Mouse (Mus musculus): ENCODE results near the gene Itgae. TPM values are rescaled to one million over a fixed set of nuclear protein-coding genes. Genes with fewer than 3 reads are reported as not detected.

The Itgae gene
- total and polyA plus RNA-seq, 3 experiments: 0.17 to 0.26 (median 0.21) TPM

DNA sequence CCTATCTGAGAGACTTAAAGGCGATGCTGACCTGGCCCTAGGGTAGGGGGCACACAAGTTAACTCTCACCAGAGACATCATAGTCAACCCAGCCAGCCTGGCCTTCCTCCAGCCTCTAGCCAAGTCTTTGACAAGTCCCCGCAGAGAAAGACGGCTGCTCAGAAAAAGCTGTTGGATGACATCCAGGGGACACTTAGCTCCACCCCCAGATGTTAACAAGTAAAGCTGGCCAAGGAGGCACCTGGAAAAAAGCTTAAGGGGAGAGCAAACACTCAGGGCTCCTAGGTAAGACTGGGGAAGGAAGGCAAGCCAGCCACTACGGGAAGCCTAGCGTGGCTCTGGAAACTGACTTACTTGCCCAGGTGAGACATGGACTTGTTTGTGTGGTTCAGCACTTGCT is 81.8 kb downstream of the Itgae start:
- H3K4me3 ChIP-seq (replicated peaks in 1 of 3; ENCODE audit: low read depth in 2 of 3, low read length in 2 of 3, poor library complexity in 1 of 3): no peak overlapping the region
- dilution Hi-C loops (cut with MboI; ENCODE audit: extremely low pct_ligation_motif_present, extremely low pct_unique_long_range_greater_than_20kb, low sequenced_read_pairs): no loop called here

DNA sequence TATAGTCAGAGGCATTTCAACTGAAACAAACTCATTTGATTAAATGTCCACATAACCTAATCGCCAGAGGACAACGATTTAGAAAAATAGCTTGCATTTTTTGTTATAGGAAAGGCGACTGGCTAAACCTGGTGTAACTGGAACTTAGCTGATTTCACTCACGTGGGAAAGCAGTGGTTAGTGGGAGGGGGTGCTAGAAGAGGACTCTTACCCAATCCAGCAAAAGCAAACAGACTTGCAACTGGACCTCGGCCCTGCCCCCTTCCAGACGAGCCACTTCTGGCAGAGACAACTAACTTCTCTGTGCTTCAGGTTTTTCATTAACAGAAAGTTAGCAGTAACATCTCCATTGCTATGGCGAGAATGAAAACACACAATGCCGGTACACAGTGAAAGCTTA is 85.2 kb downstream of the Itgae start:
- no peak overlapping the region for H3K27ac ChIP-seq (ENCODE audit: insufficient read depth, low read depth)
- DNase-seq (ENCODE audit: extremely low read depth): peak; percentile 39

More for the DNA sequence above, 81.8 kb downstream of the Itgae start:
- Histone ChIP-seq H3K4me1 (ENCODE audit: control insufficient read depth in 1 of 2, insufficient read depth in 2 of 2) (peaks cover 0 to 36% of the 10 kb centered on the region in 2 experiments; a peak in 2 of 4 replicates), H3K9me3 (replicated peaks; ENCODE audit: low read length) (no peaks in the 10 kb centered on the region), H3K79me2 (replicated peaks; ENCODE audit: control insufficient read depth, extremely low read depth, insufficient read depth, poor library complexity, severe bottlenecking) (peaks cover 27% of the 10 kb centered on the region), H3K9ac (ENCODE audit: insufficient read depth, low read depth) (no peak overlapping the region), H3K27ac (ENCODE audit: insufficient read depth, low read depth) (no peak overlapping the region), H3K36me3 (replicated peaks in 1 of 2; ENCODE audit: control insufficient read depth in 1 of 2, insufficient read depth in 1 of 2, low read length in 1 of 2) (peaks cover 16 to 76% of the 10 kb centered on the region in 2 experiments), H3K4me2 (ENCODE audit: insufficient read depth, low read depth, poor library complexity, severe bottlenecking) (no peak overlapping the region), H3K27me3 (replicated peaks) (peaks cover under 1% of the 10 kb centered on the region)
- no peak for DNase-seq (ENCODE audit: extremely low read depth)
- in situ Hi-C loops (cut with MboI; ENCODE audit: low pct_ligation_motif_present, low pct_unique_long_range_greater_than_20kb, low sequenced_read_pairs): no loop called here
- no peak for TF ChIP-seq USF2 (conservative IDR thresholded peaks at IDR 0.05; ENCODE audit: low read depth, low read length)
- no peak for TF ChIP-seq MXI1 (IDR thresholded peaks at IDR 0.05; ENCODE audit: low read depth, low read length)
- TF ChIP-seq PAX5 (IDR thresholded peaks at IDR 0.05; ENCODE audit: low read length): no peak

DNA sequence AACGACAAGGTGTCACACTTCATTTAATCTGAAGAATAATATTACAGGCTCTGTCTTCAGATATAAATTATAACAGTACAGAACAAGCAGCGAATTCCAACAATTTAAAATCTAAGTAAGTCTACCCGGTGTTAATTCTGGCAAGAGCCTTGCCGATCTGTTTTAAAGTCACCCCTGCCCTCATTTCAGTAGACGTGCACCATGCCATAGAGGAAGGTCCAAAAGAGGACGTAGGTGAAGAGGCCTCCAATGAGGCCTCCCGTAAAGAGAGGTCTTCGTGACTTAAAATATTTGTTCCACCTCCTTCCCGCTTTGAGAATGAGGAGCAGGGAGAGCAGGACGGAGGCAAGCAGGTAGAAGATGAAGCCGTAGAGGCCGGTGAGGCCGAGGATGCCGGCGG is 85.8 kb downstream of the Itgae start:
- Histone ChIP-seq H3K36me3 (replicated peaks in 1 of 2; ENCODE audit: control insufficient read depth in 1 of 2, insufficient read depth in 1 of 2, low read length in 1 of 2) (peaks cover 10 to 41% of the 10 kb centered on the region in 2 experiments), H3K4me2 (ENCODE audit: insufficient read depth, low read depth, poor library complexity, severe bottlenecking) (peak overlapping the region; percentile 84), H3K79me2 (replicated peaks; ENCODE audit: control insufficient read depth, extremely low read depth, insufficient read depth, poor library complexity, severe bottlenecking) (peaks cover 27% of the 10 kb centered on the region), H3K9me3 (replicated peaks; ENCODE audit: low read length) (no peaks in the 10 kb centered on the region), H3K4me1 (ENCODE audit: control insufficient read depth in 1 of 2, insufficient read depth in 2 of 2) (peaks cover 0 to 38% of the 10 kb centered on the region in 2 experiments; a peak in 2 of 4 replicates), H3K27me3 (replicated peaks) (peaks cover 30% of the 10 kb centered on the region), H3K27ac (ENCODE audit: insufficient read depth, low read depth) (peak overlapping the region; percentile 53), H3K9ac (ENCODE audit: insufficient read depth, low read depth) (peak overlapping the region; percentile 89), H3K4me3 (replicated peaks in 1 of 3; ENCODE audit: low read depth in 2 of 3, low read length in 2 of 3, poor library complexity in 1 of 3) (peak overlapping the region; percentile 70 to 94 (median 89))
- peak; percentile 39 for DNase-seq (ENCODE audit: extremely low read depth)
- dilution Hi-C loops (cut with MboI; ENCODE audit: extremely low pct_ligation_motif_present, extremely low pct_unique_long_range_greater_than_20kb, low sequenced_read_pairs) (no loop called here), in situ Hi-C loops (cut with MboI; ENCODE audit: low pct_ligation_motif_present, low pct_unique_long_range_greater_than_20kb, low sequenced_read_pairs) (no loop called here)
- TF ChIP-seq UBTF (IDR thresholded peaks at IDR 0.05; ENCODE audit: low read depth, low read length): no peak
- TF ChIP-seq SIN3A (IDR thresholded peaks at IDR 0.05; ENCODE audit: low read length): no peak
- TF ChIP-seq MYC (IDR thresholded peaks at IDR 0.05; ENCODE audit: low read depth, low read length): no peak
- no peak for TF ChIP-seq MAFK (IDR thresholded peaks at IDR 0.05; ENCODE audit: insufficient replicate concordance, low read length)

More for the DNA sequence above, 85.2 kb downstream of the Itgae start:
- peak overlapping the region; percentile 84 for H3K4me2 ChIP-seq (ENCODE audit: insufficient read depth, low read depth, poor library complexity, severe bottlenecking)
- peak overlapping the region; percentile 70 to 94 (median 89) for H3K4me3 ChIP-seq (replicated peaks in 1 of 3; ENCODE audit: low read depth in 2 of 3, low read length in 2 of 3, poor library complexity in 1 of 3)
- peaks cover 15 to 46% of the 10 kb centered on the region in 2 experiments for H3K36me3 ChIP-seq (replicated peaks in 1 of 2; ENCODE audit: control insufficient read depth in 1 of 2, insufficient read depth in 1 of 2, low read length in 1 of 2)
- H3K79me2 ChIP-seq (replicated peaks; ENCODE audit: control insufficient read depth, extremely low read depth, insufficient read depth, poor library complexity, severe bottlenecking): peaks cover 27% of the 10 kb centered on the region
- dilution Hi-C loops (cut with MboI; ENCODE audit: extremely low pct_ligation_motif_present, extremely low pct_unique_long_range_greater_than_20kb, low sequenced_read_pairs): no loop called here
- H3K9ac ChIP-seq (ENCODE audit: insufficient read depth, low read depth): peak overlapping the region; percentile 89
- no peaks in the 10 kb centered on the region for H3K9me3 ChIP-seq (replicated peaks; ENCODE audit: low read length)
- in situ Hi-C loops (cut with MboI; ENCODE audit: low pct_ligation_motif_present, low pct_unique_long_range_greater_than_20kb, low sequenced_read_pairs): no loop called here
- peaks cover 0 to 38% of the 10 kb centered on the region in 2 experiments; a peak in 2 of 4 replicates for H3K4me1 ChIP-seq (ENCODE audit: control insufficient read depth in 1 of 2, insufficient read depth in 2 of 2)
- TF ChIP-seq TCF12 (IDR thresholded peaks at IDR 0.05; ENCODE audit: low read depth, low read length) (no peak), NELFE (IDR thresholded peaks at IDR 0.05; ENCODE audit: low read depth, low read length) (peak; percentile 19; the same call in 1 of the 2 replicates), SIN3A (IDR thresholded peaks at IDR 0.05; ENCODE audit: low read length) (no peak; the same call in 1 of the 2 replicates), ETS1 (conservative IDR thresholded peaks at IDR 0.05; ENCODE audit: low read depth, low read length) (no peak), ZMIZ1 (IDR thresholded peaks at IDR 0.05; ENCODE audit: low read depth, low read length) (no peak), ZNF384 (IDR thresholded peaks at IDR 0.05; ENCODE audit: low read depth, low read length) (no peak), JUN (IDR thresholded peaks at IDR 0.05; ENCODE audit: insufficient read depth, low read depth, low read length) (no peak), ZKSCAN1 (IDR thresholded peaks at IDR 0.05; ENCODE audit: borderline replicate concordance, low read depth, low read length) (no peak), SMC3 (IDR thresholded peaks at IDR 0.05; ENCODE audit: low read depth, low read length) (no peak), MXI1 (IDR thresholded peaks at IDR 0.05; ENCODE audit: low read depth, low read length) (peak; percentile 49), USF2 (conservative IDR thresholded peaks at IDR 0.05; ENCODE audit: low read depth, low read length) (no peak), MAZ (IDR thresholded peaks at IDR 0.05; ENCODE audit: low read depth, low read length) (no peak), CHD1 (IDR thresholded peaks at IDR 0.05; ENCODE audit: low read depth, low read length) (0 out of 2 replicates have a peak, but pooled peaks have one; percentile 54), RAD21 (IDR thresholded peaks at IDR 0.05; ENCODE audit: low read depth, low read length) (no peak), MAFK (IDR thresholded peaks at IDR 0.05; ENCODE audit: insufficient replicate concordance, low read length) (no peak), BHLHE40 (IDR thresholded peaks at IDR 0.05; ENCODE audit: low read depth, low read length) (peak; percentile 52; the same call in 1 of the 2 replicates), NRF1 (IDR thresholded peaks at IDR 0.05; ENCODE audit: low read depth, low read length) (no peak), ELF1 (IDR thresholded peaks at IDR 0.05; ENCODE audit: low read depth, low read length) (no peak), MAX (IDR thresholded peaks at IDR 0.05; ENCODE audit: low read length) (no peak), MYC (IDR thresholded peaks at IDR 0.05; ENCODE audit: low read depth, low read length) (no peak), POLR2A (IDR thresholded peaks at IDR 0.05; ENCODE audit: low read depth, low read length) (no peak), POLR2AphosphoS2 (IDR thresholded peaks at IDR 0.05; ENCODE audit: low read depth, low read length) (0 out of 2 replicates have a peak, but pooled peaks have one; percentile 51), GABPA (IDR thresholded peaks at IDR 0.05; ENCODE audit: insufficient replicate concordance, low read depth, low read length) (no peak), CHD2 (IDR thresholded peaks at IDR 0.05; ENCODE audit: low read length) (no peak)
- peaks cover 29% of the 10 kb centered on the region for H3K27me3 ChIP-seq (replicated peaks)

All from CH12.LX (cell line).